Mouse (Mus musculus): ENCODE results near the gene Usp12.
"Not testable (repeated sequence)": the region's sequence is repeated elsewhere in the genome, so short reads cannot be mapped to it uniquely, and the experiment has no call there.

The Usp12 gene

GRCm38 (mm10) chr5:146736348-146736747 is 58.5 kb downstream of the Usp12 start:
- DNase-seq, result no peak

GRCm38 (mm10) chr5:146735054-146735453 is 59.8 kb downstream of the Usp12 start:
- not testable (repeated sequence) for DNase-seq

DNA sequence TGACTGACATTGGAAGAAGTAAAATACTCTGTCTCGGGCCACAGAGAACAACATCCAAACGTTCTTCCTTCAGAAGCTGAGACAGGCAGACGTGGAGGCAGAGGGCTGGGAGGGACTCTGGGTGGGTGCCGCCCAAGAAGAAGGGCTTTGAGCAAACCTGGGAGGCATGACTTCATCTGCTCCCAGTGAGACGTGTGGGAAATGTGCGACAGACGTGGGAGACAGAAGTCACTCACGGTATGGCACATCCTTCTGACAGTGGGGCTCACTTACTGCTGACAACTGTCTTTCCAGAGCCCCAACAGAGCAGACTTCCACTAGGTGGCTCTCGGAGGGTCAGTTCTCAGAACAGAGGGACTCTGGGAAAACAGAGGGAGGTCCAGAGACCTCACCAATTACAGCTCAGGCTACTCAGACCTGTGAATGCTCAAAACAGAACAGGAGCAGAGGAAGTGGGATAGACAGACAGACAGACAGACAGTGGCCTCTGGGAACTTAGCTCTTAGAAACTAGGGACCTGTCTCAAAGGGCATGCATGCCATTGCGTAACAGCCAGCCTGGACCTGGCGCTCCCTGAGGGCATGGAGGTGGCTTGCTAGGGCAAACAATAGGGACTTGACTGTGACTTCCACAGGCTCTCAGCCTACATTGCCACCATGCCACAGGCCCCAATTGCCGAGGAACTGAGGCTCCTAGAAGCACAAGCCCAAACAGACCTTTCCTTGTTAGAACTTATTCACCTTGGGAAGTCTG is 60.7 kb downstream of the Usp12 start:
- DNase-seq, result no peak

DNA sequence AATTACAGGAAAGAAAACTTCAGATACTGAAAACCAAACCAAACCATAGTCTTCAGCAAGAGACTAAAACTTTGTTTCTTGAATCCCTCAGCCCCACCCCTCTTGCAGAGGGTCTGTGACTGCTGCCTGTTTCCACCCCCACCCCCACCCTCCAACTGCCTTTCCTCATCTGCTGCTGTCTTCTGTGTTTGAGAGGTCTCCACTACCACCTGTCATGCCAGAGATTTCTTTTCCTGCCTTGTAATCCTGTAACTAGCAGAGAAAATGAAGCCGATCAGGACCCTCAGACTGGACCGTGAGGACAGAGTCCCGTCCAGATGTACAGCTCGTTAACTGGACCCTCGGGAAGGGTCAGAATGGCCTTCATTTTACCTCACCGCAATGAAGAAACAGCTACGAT is 61.4 kb downstream of the Usp12 start:
- DNase-seq, result no peak

GRCm38 (mm10) chr5:146727006-146727405 is 67.8 kb downstream of the Usp12 start:
- DNase-seq, result no peak

GRCm38 (mm10) chr5:146724956-146725355 is 69.8 kb downstream of the Usp12 start:
- no peak for DNase-seq

GRCm38 (mm10) chr5:146723452-146723851 is 71.4 kb downstream of the Usp12 start:
- DNase-seq, result no peak

GRCm38 (mm10) chr5:146722226-146722625 is 72.6 kb downstream of the Usp12 start:
- no peak for DNase-seq

DNA sequence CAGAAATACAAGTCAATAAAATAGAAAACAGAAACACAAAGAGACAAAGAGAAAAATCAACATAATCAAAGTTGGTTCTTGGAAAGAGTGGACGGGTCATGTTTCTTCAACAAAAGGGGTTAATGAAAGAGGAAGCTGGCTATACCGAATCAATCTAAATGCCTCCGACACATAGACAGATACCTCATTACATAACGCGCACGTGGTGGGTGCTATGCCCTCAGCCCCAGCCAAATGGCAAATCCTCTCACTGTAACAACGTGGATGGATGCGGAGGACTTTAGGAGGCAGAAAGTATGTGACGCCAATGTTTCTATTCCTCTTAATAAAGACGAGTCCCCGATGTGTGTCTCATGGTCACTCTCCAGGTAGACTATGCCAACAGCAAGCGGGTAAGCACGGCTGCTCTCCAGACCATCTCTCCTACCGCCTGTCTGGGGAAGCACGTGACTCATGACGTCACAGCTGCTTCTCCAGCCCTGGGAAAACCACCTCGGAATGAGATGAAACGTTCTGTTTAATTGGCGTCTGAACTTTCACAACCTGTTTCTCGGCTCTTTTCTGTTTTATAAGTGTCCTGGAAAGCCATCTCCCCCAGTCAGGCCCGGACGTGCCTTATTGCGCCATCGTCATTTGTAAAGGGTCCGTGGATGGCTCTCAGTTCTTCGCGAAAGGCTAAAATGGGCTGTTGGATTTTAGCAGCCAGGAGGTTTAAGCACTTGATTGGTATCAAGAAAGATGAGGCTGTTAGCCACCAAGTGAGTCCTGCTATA is 75.0 kb downstream of the Usp12 start:
- DNase-seq, result no peak

- no peak for DNase-seq
Observed at GRCm38 (mm10) chr5:146713836-146714235, 81.0 kb downstream of the Usp12 start.

DNA sequence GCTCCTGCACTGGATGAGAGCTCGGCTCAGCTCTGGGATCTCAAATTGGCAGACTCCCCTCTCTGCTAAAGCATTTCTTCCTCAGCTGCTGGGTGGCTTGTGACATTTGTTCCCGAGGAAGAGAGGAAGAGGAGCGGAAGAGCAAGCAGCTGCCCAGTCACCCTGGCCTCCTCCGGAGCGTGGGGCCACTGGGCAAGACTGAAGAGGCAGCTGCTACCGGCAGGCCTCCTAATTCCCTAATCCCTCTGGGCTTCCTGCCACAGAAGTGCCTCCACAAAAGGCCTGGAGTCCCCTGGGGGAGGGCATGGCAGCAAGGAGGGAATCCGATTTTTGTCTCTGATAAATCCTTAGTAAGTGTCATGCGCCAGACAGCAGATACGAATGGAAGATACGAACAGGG is 81.7 kb downstream of the Usp12 start:
- no peak for DNase-seq

GRCm38 (mm10) chr5:146712282-146712918 is 82.4 kb downstream of the Usp12 start:
- DNase-seq, result no peak

DNA sequence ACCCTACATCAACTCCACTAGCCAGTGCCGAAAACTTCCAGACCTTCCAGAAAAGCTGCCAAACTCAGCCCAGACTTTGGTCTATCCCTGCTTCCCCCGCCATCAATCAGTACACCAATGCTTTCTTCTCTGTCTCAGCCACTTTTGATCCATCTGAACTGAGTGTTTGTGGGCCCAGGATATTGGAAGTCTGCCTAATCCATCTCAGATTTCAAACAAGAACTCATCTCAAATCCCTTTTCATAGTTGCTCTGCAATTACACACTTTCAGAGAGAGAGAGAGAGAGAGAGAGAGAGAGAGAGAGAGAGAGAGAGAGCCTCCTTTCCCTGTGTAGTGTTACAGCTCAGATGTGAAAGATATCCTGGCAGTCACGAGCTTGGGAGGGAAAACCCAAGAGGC is 85.4 kb downstream of the Usp12 start:
- no peak for DNase-seq

GRCm38 (mm10) chr5:146705815-146706408 is 88.9 kb downstream of the Usp12 start:
- DNase-seq, result peak; percentile 54 to 59

GRCm38 (mm10) chr5:146705411-146705810 is 89.4 kb downstream of the Usp12 start:
- no peak for DNase-seq

- DNase-seq, result no peak
Observed at GRCm38 (mm10) chr5:146704241-146704640, 90.6 kb downstream of the Usp12 start.

GRCm38 (mm10) chr5:146703710-146704121 is 91.1 kb downstream of the Usp12 start:
- no peak for DNase-seq

DNA sequence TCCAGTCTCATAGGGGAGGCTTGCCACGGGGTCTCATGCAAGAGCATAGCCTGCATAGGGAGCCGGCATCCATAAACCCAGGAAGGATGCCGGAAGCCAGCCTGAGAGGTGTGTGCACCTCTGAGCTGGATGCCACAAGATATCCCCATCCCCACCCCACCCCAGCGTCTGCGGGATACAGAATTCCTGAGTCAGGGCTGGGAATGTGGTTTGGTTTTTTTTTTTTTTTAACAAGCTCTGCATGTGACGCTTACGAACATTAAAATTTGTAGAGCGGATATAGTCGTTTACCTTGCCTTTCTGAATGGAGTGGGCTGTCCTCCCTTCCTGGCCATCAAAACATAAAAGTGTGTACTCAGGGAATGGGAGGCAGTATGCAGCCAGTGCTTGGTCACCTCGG is 94.7 kb downstream of the Usp12 start:
- DNase-seq, result no peak

DNA sequence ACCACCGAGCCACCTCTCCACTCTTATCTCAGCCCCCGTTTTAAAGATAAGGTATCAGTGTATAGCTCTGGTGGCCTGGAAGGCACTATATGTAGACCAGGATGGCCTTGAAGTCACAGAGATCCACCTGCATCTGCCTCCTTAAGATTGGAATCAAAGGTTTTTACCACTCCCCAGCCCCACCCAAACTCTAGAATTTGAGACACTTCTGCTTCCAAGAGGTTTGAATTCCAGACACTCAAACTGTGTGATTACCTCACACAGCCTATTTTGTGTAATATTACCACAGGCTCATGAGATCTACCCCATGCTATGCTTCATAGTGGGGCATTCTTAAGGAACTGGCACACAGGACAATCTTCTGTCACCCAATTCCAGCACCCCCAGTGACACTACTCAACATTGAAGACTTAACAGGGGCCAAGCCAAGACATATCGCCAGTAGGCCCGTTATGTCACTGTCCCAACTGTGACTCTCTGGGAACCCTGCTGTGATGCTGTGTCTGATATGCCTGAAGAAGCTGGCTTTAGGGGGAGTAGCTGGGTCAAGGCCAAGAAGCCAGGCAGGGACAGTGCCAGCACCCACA is 95.3 kb downstream of the Usp12 start:
- DNase-seq, result no peak

DNA sequence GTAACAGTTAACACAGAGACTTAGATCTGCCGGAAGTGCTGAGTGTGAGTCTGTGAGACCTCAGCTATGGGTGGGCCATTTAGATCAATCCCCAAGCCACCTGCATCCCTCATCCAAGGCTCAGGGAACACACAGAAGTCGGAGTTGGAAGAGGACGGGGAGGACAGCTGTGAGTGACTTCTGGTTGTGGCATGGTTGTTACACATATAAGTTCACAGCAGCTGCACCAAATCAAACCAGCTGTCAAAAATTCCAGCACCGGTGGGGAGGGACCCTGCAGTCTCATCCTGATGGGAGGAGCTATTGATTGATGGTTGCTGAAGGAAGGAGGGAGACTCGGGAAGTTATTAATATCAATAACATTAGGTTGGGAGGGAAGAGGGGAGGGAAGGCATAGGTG is 99.3 kb downstream of the Usp12 start:
- DNase-seq, result no peak

DNA sequence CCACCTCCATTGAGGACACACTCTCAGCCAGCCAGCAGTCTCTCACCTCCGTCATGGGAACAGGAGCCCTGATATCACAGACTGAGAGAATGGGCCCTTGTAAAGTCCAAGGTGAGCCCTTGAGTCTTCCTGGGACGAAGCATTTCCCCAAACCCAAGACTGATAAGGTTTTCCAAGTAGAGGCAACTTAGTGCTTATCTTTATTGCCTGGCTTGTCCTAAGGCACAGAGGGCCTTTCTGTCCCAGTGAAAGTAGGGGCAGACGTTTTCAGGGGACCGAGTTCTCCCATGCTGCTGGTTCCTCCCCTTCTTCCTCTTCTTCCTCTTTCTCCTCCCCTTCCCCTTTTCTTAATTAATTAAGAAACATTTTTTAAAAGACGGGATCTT is 101.8 kb downstream of the Usp12 start:
- no peak for DNase-seq

DNA sequence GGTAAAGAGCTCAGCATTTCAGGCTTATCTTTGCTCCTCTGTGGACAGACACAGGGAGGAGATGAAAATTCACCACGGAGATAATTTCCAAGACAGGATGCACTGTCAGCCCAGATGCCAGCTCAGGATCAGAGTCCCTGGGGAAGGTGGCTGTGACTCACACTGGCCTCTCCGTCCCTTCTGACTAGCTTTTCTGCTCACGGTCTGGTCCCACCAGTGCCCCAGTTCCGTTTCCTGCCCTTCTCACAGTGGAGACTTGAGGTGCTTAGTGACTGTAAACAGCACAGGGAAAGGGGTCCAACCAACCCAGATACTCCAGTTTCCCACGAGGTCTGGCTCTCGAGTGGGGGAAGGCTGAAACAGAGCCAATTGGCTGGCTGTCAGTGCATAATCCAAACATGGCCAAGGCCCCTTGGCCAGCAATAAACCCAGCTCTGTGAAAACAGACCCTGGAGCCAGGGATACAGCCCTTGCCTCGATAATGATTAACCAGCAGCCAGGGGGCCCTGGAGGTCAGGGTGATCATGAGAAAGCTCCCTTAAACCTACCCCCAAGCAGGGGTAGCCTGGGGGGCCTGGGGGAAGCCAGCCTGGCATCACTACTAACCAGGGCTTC is 102.3 kb downstream of the Usp12 start:
- DNase-seq, result no peak

- no peak for DNase-seq
Observed at GRCm38 (mm10) chr5:146691745-146692144, 103.1 kb downstream of the Usp12 start.
